Mouse (Mus musculus) liver, embryonic 14.5 days (tissue): ENCODE results near the gene Dhrs11. TPM values are rescaled to one million over a fixed set of nuclear protein-coding genes. Genes with fewer than 3 reads are reported as not detected.

Source experiments
- ATAC-seq: fragments of 200-750 bp; cut with Nextera tagmentation; 2 replicates; pipeline ENCODE4 v1.8.0; 2017; ENCODE audit warnings: moderate number of reproducible peaks, mild to moderate bottlenecking, moderate library complexity; ENCODE audit not compliant: insufficient read depth
- DNase-seq, 3 experiments: peaks; one replicate each; pipeline ENCODE4 v3.0.0-alpha.2; 2012 to 2013; ENCODE audit warnings: low read depth in 3 of 3, low spot score in 3 of 3
- H3K27ac ChIP-seq: fragments of 300-500 bp; sonication (generic); 2 replicates; pipeline ENCODE4 v1.5.1; 2014; ENCODE audit warnings: moderate library complexity, mild to moderate bottlenecking, control low read depth, inconsistent platforms
- H3K27me3 ChIP-seq: fragments of 300-500 bp; sonication (generic); 2 replicates; pipeline ENCODE4 v1.6.1; 2014; ENCODE audit warnings: mild to moderate bottlenecking, low read length, moderate library complexity; ENCODE audit not compliant: control insufficient read depth, insufficient read depth
- H3K36me3 ChIP-seq: fragments of 300-500 bp; sonication (generic); replicated peaks from 2 replicates; pipeline ENCODE4 v1.6.1; 2014; ENCODE audit warnings: low read depth; ENCODE audit not compliant: control insufficient read depth, insufficient read depth
- H3K4me1 ChIP-seq, 2 experiments: fragments of 200-500 bp in 1 of 2; fragments of 300-500 bp in 1 of 2; sonication (generic) in 1 of 2; replicated peaks; 2 replicates each; pipeline ENCODE4 v1.6.1; 2012 to 2014; ENCODE audit warnings: antibody characterized with exemption in 1 of 2, inconsistent platforms in 1 of 2, low read length in 1 of 2; ENCODE audit not compliant: control insufficient read depth in 2 of 2, insufficient read depth in 2 of 2
- H3K4me2 ChIP-seq: fragments of 300-500 bp; sonication (generic); 2 replicates; pipeline ENCODE4 v1.6.1; 2014; ENCODE audit warnings: low read depth, mild to moderate bottlenecking, control low read depth, moderate library complexity
- H3K4me3 ChIP-seq, 2 experiments: fragments of 200-500 bp in 1 of 2; fragments of 300-500 bp in 1 of 2; sonication (generic) in 1 of 2; 2 replicates each; pipeline ENCODE4 v1.5.1; 2012 to 2014; ENCODE audit warnings: low read depth in 2 of 2, low read length in 2 of 2, mild to moderate bottlenecking in 2 of 2, control low read depth in 1 of 2, inconsistent platforms in 1 of 2, moderate library complexity in 1 of 2; ENCODE audit not compliant: insufficient read depth in 1 of 2
- H3K9ac ChIP-seq: fragments of 300-500 bp; sonication (generic); replicated peaks from 2 replicates; pipeline ENCODE4 v1.6.1; 2014; ENCODE audit warnings: mild to moderate bottlenecking, control low read depth, moderate library complexity
- H3K9me3 ChIP-seq: fragments of 300-500 bp; sonication (generic); 2 replicates; pipeline ENCODE4 v1.6.1; 2016; ENCODE audit warnings: low read length, mixed read lengths; ENCODE audit not compliant: control insufficient read depth
- CTCF ChIP-seq: IDR thresholded peaks from 2 replicates; pipeline ENCODE4 v1.5.1; 2016; ENCODE audit warnings: antibody characterized with exemption, low read depth, control low read depth
- EP300 ChIP-seq: IDR thresholded peaks from 2 replicates; pipeline ENCODE4 v1.6.1; 2016; ENCODE audit warnings: antibody characterized with exemption, low read depth
- WGBS: fragments of 180-500 bp; shearing (Covaris S2); extraction: QIAGEN DNeasy Blood & Tissue Kit; methylation state at CpG from one replicate; pipeline ENCODE4 v1.1.7; 2014; ENCODE audit not compliant: insufficient replicate concordance; 5-methylcytosine and 5-hydroxymethylcytosine counted together
- polyA plus RNA-seq, 2 experiments: library from polyadenylated mRNA; depleted of rRNA in 1 of 2; stranded (reverse) in 1 of 2; unstranded in 1 of 2; fragments of >200 nt; fragmentation: Nextera tagmentation in 1 of 2; extraction: Ambion mirVana in 1 of 2; gene quantifications; 2 replicates each; pipeline versions ENCODE4 v1.2.1 to v1.2.3; 2012 to 2014

Dhrs11 gene
- polyA plus RNA-seq, 2 experiments: 201 to 211 TPM

- no peaks in the 10 kb centered on the region for H3K4me1 ChIP-seq
- H3K9ac ChIP-seq: no peak overlapping the region
- no peak overlapping the region for H3K27ac ChIP-seq
- no peaks in the 10 kb centered on the region for H3K9me3 ChIP-seq
- ATAC-seq: no peak
- WGBS: 11% methylated on average over 17 of the region's 17 CpGs
- H3K27me3 ChIP-seq: no peaks in the 10 kb centered on the region
- TF ChIP-seq EP300: no peak
- peak; percentile 93 for TF ChIP-seq CTCF
- DNase-seq: peak in 2 of 3 experiments; percentile 17 to 19
- no peak overlapping the region for H3K4me3 ChIP-seq
- no peak overlapping the region for H3K4me2 ChIP-seq
- no peaks in the 10 kb centered on the region for H3K36me3 ChIP-seq
Observed at GRCm38 (mm10) chr11:84794496-84795113, 34.2 kb downstream of the Dhrs11 start.

- Histone ChIP-seq H3K9ac (no peak overlapping the region), H3K27me3 (no peaks in the 10 kb centered on the region), H3K4me2 (no peak overlapping the region), H3K36me3 (no peaks in the 10 kb centered on the region), H3K27ac (no peak overlapping the region), H3K9me3 (no peaks in the 10 kb centered on the region), H3K4me1 (no peaks in the 10 kb centered on the region), H3K4me3 (no peak overlapping the region)
- TF ChIP-seq CTCF (no peak), EP300 (no peak)
- ATAC-seq: no peak
- DNase-seq: no peak
Observed at GRCm38 (mm10) chr11:84793545-84793944, 35.2 kb downstream of the Dhrs11 start.

- Histone ChIP-seq H3K4me2 (no peak overlapping the region), H3K36me3 (no peaks in the 10 kb centered on the region), H3K4me3 (no peak overlapping the region), H3K9ac (no peak overlapping the region), H3K4me1 (no peaks in the 10 kb centered on the region), H3K27me3 (no peaks in the 10 kb centered on the region), H3K9me3 (no peaks in the 10 kb centered on the region), H3K27ac (no peak overlapping the region)
- no peak for TF ChIP-seq EP300
- no peak for TF ChIP-seq CTCF
- ATAC-seq: no peak
- WGBS: 51% methylated on average over 6 of the region's 6 CpGs
- DNase-seq: no peak
Observed at GRCm38 (mm10) chr11:84790383-84790782, 38.4 kb downstream of the Dhrs11 start.

GRCm38 (mm10) chr11:84780143-84780870 lies 48.5 kb downstream of the Dhrs11 start:
- Histone ChIP-seq H3K27me3 (peaks cover 24% of the 10 kb centered on the region), H3K9ac (no peak overlapping the region), H3K9me3 (no peaks in the 10 kb centered on the region), H3K36me3 (no peaks in the 10 kb centered on the region), H3K4me1 (no peaks in the 10 kb centered on the region), H3K4me3 (no peak overlapping the region), H3K27ac (no peak overlapping the region), H3K4me2 (no peak overlapping the region)
- TF ChIP-seq EP300 (no peak), CTCF (no peak)
- DNase-seq: no peak
- no peak for ATAC-seq
- WGBS: 5% methylated on average over 19 of the region's 19 CpGs

- H3K9ac ChIP-seq: no peak overlapping the region
- ATAC-seq: no peak
- H3K27me3 ChIP-seq: peaks cover 16% of the 10 kb centered on the region
- H3K4me2 ChIP-seq: no peak overlapping the region
- 11% methylated on average over 4 of the region's 4 CpGs for WGBS
- H3K4me1 ChIP-seq: no peaks in the 10 kb centered on the region
- H3K9me3 ChIP-seq: no peaks in the 10 kb centered on the region
- H3K36me3 ChIP-seq: no peaks in the 10 kb centered on the region
- no peak for TF ChIP-seq CTCF
- TF ChIP-seq EP300: no peak
- no peak overlapping the region for H3K4me3 ChIP-seq
- no peak overlapping the region for H3K27ac ChIP-seq
- no peak for DNase-seq
Observed at GRCm38 (mm10) chr11:84775560-84775959, 53.2 kb downstream of the Dhrs11 start.
